Mouse (Mus musculus) inflammation-experienced regulatory T-cells (primary cell): ENCODE data around the gene Scml2. TPM values are rescaled to one million over a fixed set of nuclear protein-coding genes. Genes with fewer than 3 reads are reported as not detected.

Source experiments
- polyA plus RNA-seq, 2 experiments: library from polyadenylated mRNA; unstranded; fragments of 100-300 nt; shearing (Covaris generic); gene quantifications; one replicate each; pipeline ENCODE4 v1.2.1; 2017

Gene Scml2
- polyA plus RNA-seq = under 1 TPM in 1 of 2 experiments, not detected in 1; 0.32 TPM

DNA sequence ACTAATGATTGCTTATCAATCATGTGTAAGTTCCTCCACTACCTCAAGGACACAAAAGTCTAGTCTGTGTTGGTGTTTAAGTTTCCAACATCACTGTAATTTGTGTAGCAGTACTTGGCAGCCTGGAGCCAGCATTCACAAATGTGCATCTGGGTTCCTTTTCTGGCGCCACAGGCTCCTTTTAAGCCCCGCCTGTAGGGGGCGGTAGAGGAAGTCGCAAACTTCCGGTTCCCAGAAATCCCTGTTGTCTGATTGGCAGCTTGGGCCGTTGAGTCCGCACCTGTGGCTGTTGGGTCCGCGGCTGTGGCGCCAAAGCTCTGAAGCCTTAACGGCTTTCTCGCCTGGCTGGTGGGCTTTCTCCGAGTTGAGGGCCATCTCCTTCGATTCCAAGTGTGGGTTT lies at the start of gene Scml2:
Scml2 (plus strand) TSS at position 301 of the 400 bp plus-strand sequence.

DNA sequence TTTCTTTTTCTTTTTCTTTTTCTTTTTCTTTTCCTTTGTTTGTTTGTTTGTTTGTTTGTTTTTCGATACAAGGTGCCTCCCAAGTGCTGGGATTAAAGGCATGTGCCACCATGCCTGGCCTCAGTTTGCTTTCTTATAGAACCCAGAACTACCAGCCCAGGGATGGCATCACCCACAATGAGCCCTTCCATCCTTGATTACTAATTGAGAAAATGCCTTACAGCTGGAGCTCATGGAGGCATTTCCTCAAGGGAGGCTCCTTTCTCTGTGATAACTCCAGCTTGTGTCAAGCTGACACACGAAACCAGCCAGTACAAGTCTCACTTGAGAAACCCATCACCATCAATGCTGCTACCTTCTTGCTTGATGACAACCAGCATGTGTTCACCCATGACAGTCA lies 170.2 kb downstream of the Scml2 start, which contains the start of gene Gm15262:
Gm15262 (plus strand) TSS at position 301 of the 400 bp plus-strand sequence.

Other genes starting within 250 kb of the Scml2 start
- gene Gja6, start 210.1 kb upstream of the Scml2 start, polyA plus RNA-seq = under 1 TPM in 1 of 2 experiments, not detected in 1; 0.13 TPM
- 1 to 10 TPM in 1 of 2 experiments, under 1 TPM in 1; 0.46 to 3.1 TPM for gene Cdkl5, start 122.5 kb upstream of the Scml2 start, polyA plus RNA-seq
- gene Gm15262, start 170.3 kb downstream of the Scml2 start, polyA plus RNA-seq = under 1 TPM; 0.18 to 0.23 TPM